Mouse (Mus musculus) T-helper 2 cell (primary cell): ENCODE data around the gene Aldh3b1.

Source experiments
- in situ Hi-C: fragments of 300-600 bp; cut with MboI, MseI; formaldehyde crosslinking; loops from one replicate; pipeline ENCODE4 v1.15.1; 2025; ENCODE audit warnings: high pct_unique_total_duplicates

The Aldh3b1 gene

DNA sequence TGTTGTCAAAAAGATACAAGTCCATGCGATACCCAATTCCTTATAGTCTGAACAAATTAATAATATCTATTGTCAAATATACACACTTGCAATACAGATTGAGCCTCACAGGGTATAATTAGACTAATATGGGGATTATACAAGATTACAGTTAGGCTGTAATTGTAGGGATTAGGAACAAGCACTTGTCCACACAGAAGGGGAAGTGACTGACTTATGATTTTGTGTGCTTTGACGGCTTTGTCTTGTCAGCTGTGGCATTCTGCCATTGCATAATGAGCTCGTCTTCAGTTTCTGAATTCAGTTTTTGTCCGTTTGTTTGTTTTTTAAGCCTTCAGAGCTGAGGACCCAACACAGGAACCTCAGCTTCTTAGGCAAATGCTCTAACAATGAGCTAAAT is 47.4 kb downstream of the Aldh3b1 start:
- in situ Hi-C loops: no loop called here

GRCm38 (mm10) chr19:3880054-3880848 is 49.4 kb downstream of the Aldh3b1 start:
- in situ Hi-C loops: no loop called here

- in situ Hi-C loops: no loop called here
Measured at GRCm38 (mm10) chr19:3875045-3875444, 54.6 kb downstream of the Aldh3b1 start.

- in situ Hi-C loops: no loop called here
Measured at GRCm38 (mm10) chr19:3872373-3872772, 57.2 kb downstream of the Aldh3b1 start.

GRCm38 (mm10) chr19:3871468-3871867 is 58.1 kb downstream of the Aldh3b1 start:
- in situ Hi-C loops: no loop called here

- in situ Hi-C loops: no loop called here
Measured at GRCm38 (mm10) chr19:3868290-3868689, 61.3 kb downstream of the Aldh3b1 start.

GRCm38 (mm10) chr19:3864960-3865359 is 64.6 kb downstream of the Aldh3b1 start:
- in situ Hi-C loops: loop anchor here (5.0 kb wide), 1 partner anchor 212 kb away; no protein-coding TSS in a partner anchor
